Mouse (Mus musculus) bone marrow macrophage, adult 2 months (primary cell): ENCODE data around the gene Tbx10.

Experiments used
- CTCF ChIP-seq: IDR thresholded peaks from 2 replicates; pipeline ENCODE4 v1.5.1; 2012; ENCODE audit warnings: low read depth, mild to moderate bottlenecking, low read length, moderate library complexity
- POLR2A ChIP-seq: IDR thresholded peaks from 2 replicates; pipeline ENCODE4 v1.6.1; 2012; ENCODE audit warnings: mild to moderate bottlenecking, low read depth, low read length, borderline replicate concordance

DNA sequence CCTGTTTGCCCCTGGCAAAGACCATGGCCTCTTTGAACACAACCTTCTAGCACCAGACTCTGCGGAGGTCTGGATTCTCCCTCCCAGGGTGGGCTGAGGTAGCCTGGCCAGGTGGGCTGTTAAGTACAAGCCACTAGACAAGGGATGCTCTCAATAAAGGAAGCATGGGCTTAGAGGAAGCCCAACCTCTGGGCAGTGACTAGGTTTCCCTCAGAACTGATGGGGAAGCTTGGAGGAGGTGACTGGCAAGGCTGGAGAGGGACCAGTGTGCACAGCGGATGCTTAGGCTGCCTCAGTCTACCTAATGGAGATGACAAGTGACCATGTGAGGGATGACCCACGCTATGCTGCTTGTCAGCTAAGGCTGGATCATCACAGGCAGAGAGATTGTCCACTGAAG, 586 bp upstream of the Tbx10 start:
- TF ChIP-seq CTCF (no peak), POLR2A (no peak)
